Mouse (Mus musculus): ENCODE measurements around the gene Arl4d.

DNA sequence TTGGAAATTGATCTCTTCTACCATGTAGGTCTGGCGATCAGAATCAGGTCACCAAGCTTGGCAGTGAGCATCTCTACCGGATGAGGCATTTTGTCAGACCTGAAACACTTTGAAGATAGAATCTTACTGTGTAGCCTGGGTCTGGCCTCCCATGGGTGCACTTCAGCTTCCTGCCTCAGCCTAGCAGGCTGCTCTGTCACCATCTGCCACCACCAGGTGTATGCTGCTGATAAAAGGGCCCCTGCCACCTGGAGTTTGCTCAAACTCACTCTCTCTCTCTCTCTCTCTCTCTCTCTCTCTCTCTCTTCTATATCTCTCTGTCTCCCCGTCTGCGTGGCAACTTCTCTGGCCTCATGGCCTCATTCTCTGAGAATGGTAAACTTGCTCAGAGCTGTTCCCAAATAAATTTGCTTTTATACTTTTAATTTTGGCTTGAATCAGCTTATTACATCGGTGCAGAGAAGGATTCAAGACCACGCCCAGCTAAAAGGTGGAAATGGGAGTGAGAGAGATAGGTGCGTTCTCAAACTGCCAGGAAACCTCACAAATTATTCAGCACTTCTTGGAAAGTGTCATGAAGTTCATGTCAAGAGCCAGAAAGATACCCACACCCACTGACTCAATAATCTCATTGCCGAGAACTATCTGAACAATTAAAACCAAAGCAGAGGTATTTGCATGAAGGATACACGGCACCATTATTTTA, 32.0 kb downstream of the Arl4d start:
- no peak for TF ChIP-seq CTCF (IDR thresholded peaks at IDR 0.05; ENCODE audit: extremely low read depth, insufficient read depth, insufficient read length, insufficient replicate concordance)
- no peak for TF ChIP-seq POLR2A (IDR thresholded peaks at IDR 0.05; ENCODE audit: low read depth, low read length)

Data from spleen, adult 2 months (tissue).